ENCODE assay signal across 12 mouse cellular contexts in genomic region chr16:40080224-40080623, GRCm38 (mm10).
DNase-seq lines count a peak whose midpoint lies in the region; ATAC-seq and TF ChIP-seq lines count a peak whose summit lies in the region.
"Had no signal": no experiment of that assay in that cellular context is flagged by ENCODE, and none has a peak within 500 bp of the region (broad histone marks: within the 10 kb centered on the region; RNA-seq: fewer than 3 reads in every experiment).

No protein-coding gene starts in this region.

- H3K4me1 ChIP-seq in forebrain, embryonic 13.5 days: 0 out of 2 replicates have a peak, but pooled peaks cover 3% of the 10 kb centered on the region
- no peaks in the 10 kb centered on the region for H3K4me1 ChIP-seq in forebrain, embryonic 10.5 days
- no peaks in the 10 kb centered on the region for H3K4me1 ChIP-seq in liver, postnatal 0 days (ENCODE audit: insufficient read depth)
- H3K4me1 ChIP-seq: kidney, embryonic 15.5 days; limb, embryonic 12.5 days had no signal

- no peak for TF ChIP-seq EP300 in liver, postnatal 0 days (IDR thresholded peaks at IDR 0.05; ENCODE audit: low read depth)

- no peak overlapping the region for H3K27ac ChIP-seq in forebrain, embryonic 13.5 days
- H3K27ac ChIP-seq in forebrain, embryonic 10.5 days: no peak overlapping the region
- H3K27ac ChIP-seq in liver, postnatal 0 days (ENCODE audit: low read depth): no peak overlapping the region
- H3K27ac ChIP-seq: kidney, embryonic 15.5 days; limb, embryonic 12.5 days had no signal

- DNase-seq in forebrain, embryonic 10.5 days (ENCODE audit: extremely low spot score, low spot score): no peak
- DNase-seq in liver, postnatal 0 days: no peak
- no peak for DNase-seq in liver
- peak; percentile 10 for DNase-seq in NIH3T3 (ENCODE audit: low read depth)
- peak; percentile 15 for DNase-seq in mesoderm, embryonic 11.5 days (ENCODE audit: low read depth, low spot score)
- DNase-seq in ovary, adult 18-20 months (ENCODE audit: low spot score): no peak
- no peak for DNase-seq in lung, adult 18-20 months
- DNase-seq: adrenal gland, postnatal 10 days; thymus, postnatal 14 days had no signal

- H3K4me2 ChIP-seq in forebrain, embryonic 13.5 days: no peak overlapping the region
- H3K4me2 ChIP-seq in liver, postnatal 0 days (ENCODE audit: low read depth, low read length): no peak overlapping the region
- H3K4me2 ChIP-seq: kidney, embryonic 15.5 days; limb, embryonic 12.5 days had no signal

- H3K9ac ChIP-seq in forebrain, embryonic 13.5 days: no peak overlapping the region
- no peak overlapping the region for H3K9ac ChIP-seq in liver, postnatal 0 days (replicated peaks)
- H3K9ac ChIP-seq: kidney, embryonic 15.5 days; limb, embryonic 12.5 days had no signal

- no peaks in the 10 kb centered on the region for H3K9me3 ChIP-seq in forebrain, embryonic 13.5 days (replicated peaks)
- no peaks in the 10 kb centered on the region for H3K9me3 ChIP-seq in forebrain, embryonic 10.5 days
- no peaks in the 10 kb centered on the region for H3K9me3 ChIP-seq in liver, postnatal 0 days (ENCODE audit: low read length)
- H3K9me3 ChIP-seq: kidney, embryonic 15.5 days; limb, embryonic 12.5 days had no signal

- H3K36me3 ChIP-seq in forebrain, embryonic 13.5 days (ENCODE audit: poor library complexity, severe bottlenecking): no peaks in the 10 kb centered on the region
- no peaks in the 10 kb centered on the region for H3K36me3 ChIP-seq in forebrain, embryonic 10.5 days (replicated peaks)
- no peaks in the 10 kb centered on the region for H3K36me3 ChIP-seq in liver, postnatal 0 days (replicated peaks; ENCODE audit: insufficient read depth, low read length)
- H3K36me3 ChIP-seq: kidney, embryonic 15.5 days; limb, embryonic 12.5 days had no signal

- no peak overlapping the region for H3K4me3 ChIP-seq in forebrain, embryonic 13.5 days
- no peak overlapping the region for H3K4me3 ChIP-seq in forebrain, embryonic 10.5 days
- H3K4me3 ChIP-seq in liver, postnatal 0 days (ENCODE audit: low read depth, low read length): no peak overlapping the region
- H3K4me3 ChIP-seq: kidney, embryonic 15.5 days; limb, embryonic 12.5 days had no signal

- TF ChIP-seq CTCF in liver, postnatal 0 days (IDR thresholded peaks at IDR 0.05; ENCODE audit: low read depth): 0 out of 2 replicates have a peak, but pooled peaks have one; percentile 5

- peak; percentile 41; the same call in 1 of the 2 replicates for ATAC-seq in forebrain, embryonic 13.5 days
- ATAC-seq in liver, postnatal 0 days: no peak

- WGBS in forebrain, embryonic 13.5 days: 68% methylated on average over 3 of the region's 3 CpGs
- WGBS in forebrain, embryonic 10.5 days: 80% methylated on average over 3 of the region's 3 CpGs
- 62% methylated on average over 3 of the region's 3 CpGs for whole genome bisulfite sequencing in liver, postnatal 0 days (ENCODE audit: insufficient replicate concordance)

- H3K27me3 ChIP-seq in forebrain, embryonic 13.5 days: no peaks in the 10 kb centered on the region
- H3K27me3 ChIP-seq in forebrain, embryonic 10.5 days (ENCODE audit: poor library complexity, severe bottlenecking): no peaks in the 10 kb centered on the region
- H3K27me3 ChIP-seq in liver, postnatal 0 days (ENCODE audit: insufficient read depth, low read length): no peaks in the 10 kb centered on the region
- H3K27me3 ChIP-seq: kidney, embryonic 15.5 days; limb, embryonic 12.5 days had no signal

Comparison
In these comparisons a context has a peak if more than half of its experiments do, and no peak if none do; other contexts are left out.
1. DNase-seq: peak in NIH3T3 (single experiment) and mesoderm, embryonic 11.5 days (single experiment); none in forebrain, embryonic 10.5 days (single experiment), liver, postnatal 0 days (single experiment), liver (single experiment), ovary, adult 18-20 months (single experiment) and lung, adult 18-20 months (0 of 2).